Mouse (Mus musculus) hindbrain, embryonic 16.5 days (tissue): ENCODE measurements around the gene Gtf2f2. TPM values are rescaled to one million over a fixed set of nuclear protein-coding genes. Genes with fewer than 3 reads are reported as not detected.

Source experiments
- ATAC-seq: fragments of 200-750 bp; cut with Nextera tagmentation; 2 replicates; pipeline ENCODE4 v1.8.0; 2017; ENCODE audit warnings: moderate TSS enrichment, moderate library complexity
- H3K27ac ChIP-seq: fragments of 300-500 bp; sonication (generic); 2 replicates; pipeline ENCODE4 v1.5.1; 2014; ENCODE audit warnings: low read depth, mild to moderate bottlenecking, control low read depth, low read length, moderate library complexity
- H3K27me3 ChIP-seq: fragments of 300-500 bp; sonication (generic); replicated peaks from 2 replicates; pipeline ENCODE4 v1.6.1; 2014; ENCODE audit warnings: low read length; ENCODE audit not compliant: control insufficient read depth, insufficient read depth
- H3K36me3 ChIP-seq: fragments of 300-500 bp; sonication (generic); 2 replicates; pipeline ENCODE4 v1.6.1; 2014; ENCODE audit warnings: mild to moderate bottlenecking, low read length, moderate library complexity, mixed read lengths; ENCODE audit not compliant: control insufficient read depth, insufficient read depth
- H3K4me1 ChIP-seq: fragments of 300-500 bp; sonication (generic); 2 replicates; pipeline ENCODE4 v1.6.1; 2014; ENCODE audit warnings: low read depth, low read length; ENCODE audit not compliant: control insufficient read depth, insufficient read depth
- H3K4me2 ChIP-seq: fragments of 300-500 bp; sonication (generic); 2 replicates; pipeline ENCODE4 v1.6.1; 2014; ENCODE audit warnings: mild to moderate bottlenecking, low read length, control low read depth, moderate library complexity
- H3K4me3 ChIP-seq: fragments of 300-500 bp; sonication (generic); 2 replicates; pipeline ENCODE4 v1.5.1; 2014; ENCODE audit warnings: mild to moderate bottlenecking, low read length, control low read depth, moderate library complexity
- H3K9ac ChIP-seq: fragments of 300-500 bp; sonication (generic); 2 replicates; pipeline ENCODE4 v1.6.1; 2014; ENCODE audit warnings: low read depth, mild to moderate bottlenecking, control low read depth, low read length, moderate library complexity
- H3K9me3 ChIP-seq: fragments of 300-500 bp; sonication (generic); 2 replicates; pipeline ENCODE4 v1.6.1; 2014; ENCODE audit warnings: mild to moderate bottlenecking, low read length, moderate library complexity; ENCODE audit not compliant: control insufficient read depth
- WGBS: fragments of 180-500 bp; shearing (Covaris S2); extraction: QIAGEN DNeasy Blood & Tissue Kit; methylation state at CpG from one replicate; pipeline ENCODE4 v1.1.7; 2014; 5-methylcytosine and 5-hydroxymethylcytosine counted together
- polyA plus RNA-seq: library from polyadenylated mRNA; unstranded; fragments of >200 nt; fragmentation: Nextera tagmentation; extraction: Ambion mirVana; gene quantifications from 2 replicates; pipeline ENCODE4 v1.2.1, GENCODE M21; 2015

The Gtf2f2 gene
- polyA plus RNA-seq, 1 experiment from 2014 or later: 33.2 TPM

DNA sequence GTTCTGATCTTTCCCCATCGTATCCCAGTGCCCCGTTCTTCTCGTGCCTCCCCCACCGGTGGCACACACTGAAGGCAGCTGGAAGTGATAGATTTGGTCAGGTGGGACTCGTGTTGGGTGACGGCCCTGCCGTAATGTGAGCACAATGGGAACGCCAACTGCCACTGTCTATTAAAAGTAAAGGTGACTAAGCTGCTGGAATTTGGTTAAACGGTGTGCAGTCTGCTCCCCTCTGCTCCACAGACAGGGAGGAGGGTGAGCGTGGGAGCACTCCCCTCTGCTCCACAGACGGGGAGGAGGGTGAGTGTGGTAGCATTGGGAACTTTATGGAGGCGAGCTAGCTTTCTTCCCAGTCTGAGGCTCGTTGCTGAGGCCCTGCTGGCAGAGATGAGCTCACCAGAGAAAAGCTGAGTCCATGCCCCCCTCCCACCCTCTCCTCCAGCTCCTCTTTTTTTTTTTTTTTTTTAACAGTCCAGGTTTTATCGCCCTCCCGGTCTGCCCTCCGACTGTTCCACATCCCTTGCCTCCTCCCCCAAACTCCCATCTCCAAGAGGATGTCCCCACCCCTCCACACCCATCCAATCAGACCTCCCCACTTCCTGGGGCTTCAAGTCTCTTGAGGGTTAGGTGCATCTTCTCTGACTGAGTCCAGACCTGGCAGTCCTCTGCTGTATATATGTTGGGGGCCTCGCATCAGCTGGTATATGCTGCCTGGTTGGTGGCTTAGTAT lies 155.2 kb downstream of the Gtf2f2 start:
- no peaks in the 10 kb centered on the region for H3K27me3 ChIP-seq
- no peak overlapping the region for H3K4me2 ChIP-seq
- no peak overlapping the region for H3K9ac ChIP-seq
- H3K36me3 ChIP-seq: peaks cover 7% of the 10 kb centered on the region
- 65% methylated on average over 17 of the region's 17 CpGs for WGBS
- ATAC-seq: no peak
- no peaks in the 10 kb centered on the region; the same call in 1 of the 2 replicates for H3K4me1 ChIP-seq
- H3K27ac ChIP-seq: no peak overlapping the region
- H3K4me3 ChIP-seq: no peak overlapping the region
- no peaks in the 10 kb centered on the region for H3K9me3 ChIP-seq

DNA sequence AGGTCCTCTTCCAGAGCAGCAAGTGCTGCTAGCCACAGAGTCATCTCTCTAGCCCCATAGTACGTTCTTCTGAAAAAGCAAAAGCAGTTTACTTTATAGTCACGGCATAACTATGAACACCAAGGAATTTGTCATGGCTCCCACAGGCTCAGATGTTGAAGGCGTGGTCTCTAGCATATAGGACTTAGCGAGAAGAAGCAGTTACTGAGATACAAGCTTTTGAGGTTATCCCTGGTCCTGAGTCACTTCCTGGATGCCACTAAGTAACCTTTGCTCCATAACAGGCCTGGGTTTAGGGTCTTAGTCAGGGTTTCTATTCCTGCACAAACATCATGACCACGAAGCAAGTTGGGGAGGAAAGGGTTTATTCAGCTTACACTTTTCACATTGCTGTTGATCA lies 158.6 kb downstream of the Gtf2f2 start:
- H3K4me1 ChIP-seq: peaks cover 7% of the 10 kb centered on the region
- no peak overlapping the region for H3K9ac ChIP-seq
- H3K4me3 ChIP-seq: no peak overlapping the region
- ATAC-seq: no peak
- H3K36me3 ChIP-seq: peaks cover 32% of the 10 kb centered on the region
- WGBS: 90% methylated on average over 5 of the region's 5 CpGs
- H3K27me3 ChIP-seq: no peaks in the 10 kb centered on the region
- no peak overlapping the region for H3K4me2 ChIP-seq
- H3K9me3 ChIP-seq: no peaks in the 10 kb centered on the region
- no peak overlapping the region for H3K27ac ChIP-seq

- Histone ChIP-seq H3K27ac (no peak overlapping the region), H3K27me3 (no peaks in the 10 kb centered on the region), H3K36me3 (peaks cover 36% of the 10 kb centered on the region), H3K4me3 (no peak overlapping the region), H3K9ac (no peak overlapping the region), H3K4me1 (peaks cover 13% of the 10 kb centered on the region), H3K9me3 (no peaks in the 10 kb centered on the region), H3K4me2 (no peak overlapping the region)
- peak; percentile 51 for ATAC-seq
- WGBS: 32% methylated on average over 6 of the region's 6 CpGs
Measured at GRCm38 (mm10) chr14:75850819-75851218, 159.8 kb downstream of the Gtf2f2 start.

DNA sequence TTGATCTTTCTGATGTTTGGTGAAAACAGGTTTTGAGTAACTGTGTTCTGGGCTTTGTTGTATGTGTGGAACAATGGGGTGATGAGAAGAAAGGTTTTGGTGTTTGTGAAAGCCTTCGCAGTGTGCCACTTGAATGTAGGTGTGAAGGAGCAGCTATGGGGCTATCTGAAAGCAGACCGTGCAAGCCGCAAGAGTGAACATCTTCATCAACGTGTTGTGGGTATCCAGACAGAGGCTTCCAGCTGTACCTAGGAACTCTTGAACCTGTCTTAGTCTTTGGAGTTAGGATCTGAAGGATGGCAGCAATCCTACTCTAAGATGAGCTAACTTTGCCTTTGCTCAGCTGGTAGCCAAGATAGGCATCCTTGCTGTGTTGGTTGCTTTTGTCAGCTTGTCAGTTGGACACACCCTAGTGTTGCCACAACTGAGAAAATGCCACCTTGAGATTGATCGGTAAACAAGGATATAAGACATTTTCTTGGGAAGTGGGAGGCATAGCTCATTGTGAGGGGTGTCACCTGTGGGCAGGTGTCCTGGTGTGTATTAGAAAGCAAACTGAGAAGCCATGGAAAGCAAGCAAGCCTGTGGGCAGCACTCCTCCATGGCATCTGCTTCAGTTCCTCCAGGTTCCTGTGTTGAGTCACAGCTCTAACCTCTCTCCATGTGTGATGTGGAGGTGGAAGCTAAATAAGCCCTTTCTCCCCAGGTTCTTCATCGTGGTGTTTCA lies 160.7 kb downstream of the Gtf2f2 start:
- WGBS: 89% methylated on average over 6 of the region's 6 CpGs
- Histone ChIP-seq H3K27ac (no peak overlapping the region), H3K36me3 (peaks cover 36% of the 10 kb centered on the region)

GRCm38 (mm10) chr14:75849236-75849635 lies 161.4 kb downstream of the Gtf2f2 start:
- no peak for ATAC-seq
- H3K27ac ChIP-seq: no peak overlapping the region
- no peak overlapping the region for H3K4me3 ChIP-seq
- H3K9me3 ChIP-seq: no peaks in the 10 kb centered on the region
- H3K4me2 ChIP-seq: no peak overlapping the region
- peaks cover 14% of the 10 kb centered on the region for H3K4me1 ChIP-seq
- no peaks in the 10 kb centered on the region for H3K27me3 ChIP-seq
- 81% methylated on average over 5 of the region's 5 CpGs for WGBS
- peaks cover 36% of the 10 kb centered on the region for H3K36me3 ChIP-seq
- H3K9ac ChIP-seq: no peak overlapping the region

More for the DNA sequence above, 160.7 kb downstream of the Gtf2f2 start:
- Histone ChIP-seq H3K4me2 (no peak overlapping the region), H3K4me1 (peaks cover 13% of the 10 kb centered on the region), H3K27me3 (no peaks in the 10 kb centered on the region), H3K9me3 (no peaks in the 10 kb centered on the region), H3K4me3 (no peak overlapping the region), H3K9ac (no peak overlapping the region)
- no peak for ATAC-seq

DNA sequence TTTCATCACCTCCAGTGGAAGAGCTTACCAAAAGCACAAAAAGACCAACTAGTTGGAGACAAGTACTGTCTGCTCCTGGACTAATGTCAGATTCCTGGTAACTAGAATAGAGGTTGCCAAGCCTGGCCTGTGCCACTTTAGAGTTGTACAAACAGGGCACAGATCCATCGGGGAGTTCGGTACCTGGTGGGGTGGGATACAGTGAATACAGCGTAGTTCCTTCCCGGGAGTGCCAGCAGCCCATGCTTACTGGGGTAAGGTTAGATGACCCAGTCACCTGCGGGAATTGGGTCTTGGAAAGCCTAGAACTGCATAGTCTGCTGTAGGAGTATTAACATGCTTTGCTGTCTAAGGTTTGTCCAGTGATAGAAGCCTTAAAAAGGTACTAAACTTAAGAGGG lies 162.2 kb downstream of the Gtf2f2 start:
- H3K9ac ChIP-seq: no peak overlapping the region
- peaks cover 36% of the 10 kb centered on the region for H3K36me3 ChIP-seq
- H3K4me1 ChIP-seq: peaks cover 17% of the 10 kb centered on the region
- 89% methylated on average over 5 of the region's 5 CpGs for WGBS
- no peak for ATAC-seq
- no peaks in the 10 kb centered on the region for H3K27me3 ChIP-seq
- H3K4me3 ChIP-seq: no peak overlapping the region
- H3K9me3 ChIP-seq: no peaks in the 10 kb centered on the region
- no peak overlapping the region for H3K27ac ChIP-seq
- H3K4me2 ChIP-seq: no peak overlapping the region

GRCm38 (mm10) chr14:75847669-75848068 lies 163.0 kb downstream of the Gtf2f2 start:
- H3K27ac ChIP-seq: no peak overlapping the region
- H3K9ac ChIP-seq: no peak overlapping the region
- no peak overlapping the region; the same call in 1 of the 2 replicates for H3K4me2 ChIP-seq

More at GRCm38 (mm10) chr14:75847669-75848068, 163.0 kb downstream of the Gtf2f2 start:
- H3K36me3 ChIP-seq: peaks cover 36% of the 10 kb centered on the region
- peaks cover 17% of the 10 kb centered on the region for H3K4me1 ChIP-seq
- WGBS: 87% methylated on average over 4 of the region's 4 CpGs
- H3K9me3 ChIP-seq: no peaks in the 10 kb centered on the region
- no peaks in the 10 kb centered on the region for H3K27me3 ChIP-seq
- ATAC-seq: no peak
- no peak overlapping the region for H3K4me3 ChIP-seq

Other genes starting within 250 kb of the Gtf2f2 start
- gene Slc25a30, start 223.8 kb downstream of the Gtf2f2 start, polyA plus RNA-seq: 8.2 and 8.6 TPM in 2 replicates
- gene Tpt1, start 165.8 kb downstream of the Gtf2f2 start, polyA plus RNA-seq: 585 and 607 TPM in 2 replicates
- 6.2 and 6.7 TPM in 2 replicates for gene Kctd4, start 55.9 kb downstream of the Gtf2f2 start, polyA plus RNA-seq
- gene Gpalpp1, start 99.9 kb upstream of the Gtf2f2 start, polyA plus RNA-seq: 9.6 and 12.4 TPM in 2 replicates
- gene Nufip1, start 100.0 kb upstream of the Gtf2f2 start, polyA plus RNA-seq: 12.4 and 13.2 TPM in 2 replicates